Mouse (Mus musculus) midbrain, embryonic 16.5 days (tissue): ENCODE measurements around the gene Dbt. TPM values are rescaled to one million over a fixed set of nuclear protein-coding genes. Genes with fewer than 3 reads are reported as not detected.

Experiments
- ATAC-seq: fragments of 200-750 bp; cut with Nextera tagmentation; 2 replicates; pipeline ENCODE4 v1.8.0; 2017; ENCODE audit warnings: moderate TSS enrichment
- H3K27ac ChIP-seq: fragments of 300-500 bp; sonication (generic); 2 replicates; pipeline ENCODE4 v1.5.1; 2014; ENCODE audit warnings: mild to moderate bottlenecking, low read length, mixed read lengths
- H3K27me3 ChIP-seq: fragments of 300-500 bp; sonication (generic); 2 replicates; pipeline ENCODE4 v1.6.1; 2014; ENCODE audit warnings: low read depth, low read length, mixed read lengths; ENCODE audit not compliant: control insufficient read depth, insufficient read depth
- H3K36me3 ChIP-seq: fragments of 300-500 bp; sonication (generic); 2 replicates; pipeline ENCODE4 v1.6.1; 2014; ENCODE audit warnings: mild to moderate bottlenecking, low read length, moderate library complexity, mixed read lengths; ENCODE audit not compliant: control insufficient read depth, insufficient read depth
- H3K4me1 ChIP-seq: fragments of 300-500 bp; sonication (generic); 2 replicates; pipeline ENCODE4 v1.6.1; 2014; ENCODE audit warnings: mild to moderate bottlenecking, low read length, mixed read lengths; ENCODE audit not compliant: control insufficient read depth, insufficient read depth
- H3K4me2 ChIP-seq: fragments of 300-500 bp; sonication (generic); 2 replicates; pipeline ENCODE4 v1.6.1; 2014; ENCODE audit warnings: mild to moderate bottlenecking, low read length, mixed read lengths
- H3K4me3 ChIP-seq: fragments of 300-500 bp; sonication (generic); 2 replicates; pipeline ENCODE4 v1.5.1; 2014; ENCODE audit warnings: low read depth, mild to moderate bottlenecking, low read length, moderate library complexity, mixed read lengths
- H3K9ac ChIP-seq: fragments of 300-500 bp; sonication (generic); 2 replicates; pipeline ENCODE4 v1.6.1; 2014; ENCODE audit warnings: low read depth, low read length, mixed read lengths
- H3K9me3 ChIP-seq: fragments of 300-500 bp; sonication (generic); replicated peaks from 2 replicates; pipeline ENCODE4 v1.6.1; 2014; ENCODE audit warnings: mild to moderate bottlenecking, low read length, mixed read lengths; ENCODE audit not compliant: control insufficient read depth, poor library complexity, severe bottlenecking
- WGBS: fragments of 180-500 bp; shearing (Covaris S2); extraction: QIAGEN DNeasy Blood & Tissue Kit; methylation state at CpG from one replicate; pipeline ENCODE4 v1.1.7; 2014; 5-methylcytosine and 5-hydroxymethylcytosine counted together
- polyA plus RNA-seq: library from polyadenylated mRNA; unstranded; fragments of >200 nt; fragmentation: Nextera tagmentation; extraction: Ambion mirVana; gene quantifications from 2 replicates; pipeline ENCODE4 v1.2.1, GENCODE M21; 2015

Dbt gene
- polyA plus RNA-seq, result 12.0 and 12.7 TPM in 2 replicates

DNA sequence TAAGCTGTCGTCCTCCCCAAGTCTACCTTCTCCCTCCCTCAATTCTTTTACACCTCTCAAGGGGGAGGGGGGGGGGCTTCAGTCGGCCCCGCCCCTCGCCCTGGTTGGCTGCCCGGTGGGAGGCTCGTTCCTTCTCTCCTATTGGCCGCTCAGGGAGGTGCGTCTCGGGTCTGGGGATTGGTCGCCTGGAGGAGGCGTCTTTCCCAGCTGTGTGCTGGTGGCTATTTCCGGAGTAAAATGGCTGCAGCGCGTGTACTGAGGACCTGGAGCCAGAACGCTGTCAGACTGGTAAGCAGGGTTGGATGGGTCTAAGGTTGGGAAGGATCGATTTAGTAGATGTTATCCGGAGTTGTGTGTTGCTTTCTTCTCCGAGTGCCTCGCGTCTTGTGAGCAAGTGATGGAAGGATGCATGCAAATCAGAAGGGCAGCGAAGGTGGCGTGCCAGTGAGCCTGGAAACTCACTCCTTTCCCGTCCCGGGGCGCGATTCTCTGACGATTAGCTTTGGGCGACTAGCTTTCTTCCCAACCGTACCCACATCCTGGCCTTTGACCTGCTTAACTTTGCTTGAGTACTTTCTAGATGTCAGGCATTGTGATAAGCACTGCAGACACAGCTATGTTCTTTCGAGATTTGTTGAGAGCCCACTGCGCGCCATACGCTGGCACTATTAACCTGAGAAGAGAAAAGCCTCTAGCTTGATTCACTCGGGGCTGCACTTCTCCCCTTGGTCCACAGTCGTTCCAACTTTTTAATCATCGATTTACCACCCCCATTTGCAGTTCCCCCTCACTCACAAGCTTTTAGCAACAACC is at the start of gene Dbt:
Gene Dbt, plus strand, starts transcription at position 167 of the 813 bp plus-strand sequence.
- H3K27ac ChIP-seq, result peak within 1 kb of the TSS; percentile 61
- peak; percentile 94 for ATAC-seq
- H3K27me3 ChIP-seq, result no peaks in the 10 kb centered on the region

DNA sequence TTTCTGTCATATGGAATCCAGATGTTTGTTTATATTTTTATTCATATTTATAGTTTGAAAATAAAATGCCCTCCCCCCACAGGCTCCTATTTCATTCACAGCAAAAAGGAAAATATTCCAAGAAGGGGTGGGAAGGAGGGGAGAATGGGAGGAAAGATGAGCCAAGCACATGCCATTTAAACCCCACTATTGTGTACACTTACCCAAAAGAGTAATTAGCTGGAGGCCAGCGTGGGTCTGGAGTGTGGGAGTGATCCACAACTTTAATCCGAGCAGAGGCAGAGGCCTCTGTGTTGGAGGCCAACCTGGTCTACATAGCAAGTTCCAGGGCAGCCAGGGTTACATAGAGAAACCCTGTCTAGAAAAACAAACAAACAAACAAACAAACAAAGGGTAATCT is 48.6 kb upstream of the Dbt start:
- WGBS, result 39% methylated on average over 2 of the region's 2 CpGs
- Histone ChIP-seq H3K4me3 (no peak overlapping the region), H3K4me2 (no peak overlapping the region), H3K27me3 (no peaks in the 10 kb centered on the region), H3K9me3 (no peaks in the 10 kb centered on the region), H3K9ac (no peak overlapping the region), H3K36me3 (no peaks in the 10 kb centered on the region), H3K27ac (no peak overlapping the region), H3K4me1 (no peaks in the 10 kb centered on the region)
- ATAC-seq, result no peak

More for the DNA sequence above, at the start of gene Dbt:
- Histone ChIP-seq H3K4me2 (peak within 1 kb of the TSS; percentile 83), H3K36me3 (no peaks in the 10 kb centered on the region; the same call in 1 of the 2 replicates), H3K9ac (peak within 1 kb of the TSS; percentile 73), H3K9me3 (no peaks in the 10 kb centered on the region), H3K4me1 (peaks cover 10% of the 10 kb centered on the region), H3K4me3 (peak within 1 kb of the TSS; percentile 67)
- WGBS, result under 1% methylated on average over 36 of the region's 36 CpGs

DNA sequence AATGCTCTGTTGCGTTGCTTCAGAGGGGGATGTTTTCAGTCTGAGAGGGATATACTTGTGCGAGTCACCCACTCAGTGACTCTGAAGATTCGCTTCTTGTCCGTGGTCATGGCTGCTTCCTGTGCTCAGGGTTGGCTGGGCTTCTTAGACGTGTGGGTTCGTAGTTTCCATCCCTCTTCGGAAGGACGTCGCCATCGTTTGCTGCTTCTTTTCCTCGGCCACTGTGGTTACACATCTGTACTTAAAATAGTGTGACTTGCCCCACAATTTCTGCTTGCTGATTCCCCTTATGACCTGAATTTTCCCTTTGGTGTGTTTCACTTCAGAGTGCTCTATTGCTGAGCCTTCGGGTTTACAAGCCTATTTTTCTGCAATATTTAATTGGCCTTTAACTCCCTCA is 47.2 kb upstream of the Dbt start:
- 91% methylated on average over 12 of the region's 12 CpGs for WGBS
- no peak for ATAC-seq

DNA sequence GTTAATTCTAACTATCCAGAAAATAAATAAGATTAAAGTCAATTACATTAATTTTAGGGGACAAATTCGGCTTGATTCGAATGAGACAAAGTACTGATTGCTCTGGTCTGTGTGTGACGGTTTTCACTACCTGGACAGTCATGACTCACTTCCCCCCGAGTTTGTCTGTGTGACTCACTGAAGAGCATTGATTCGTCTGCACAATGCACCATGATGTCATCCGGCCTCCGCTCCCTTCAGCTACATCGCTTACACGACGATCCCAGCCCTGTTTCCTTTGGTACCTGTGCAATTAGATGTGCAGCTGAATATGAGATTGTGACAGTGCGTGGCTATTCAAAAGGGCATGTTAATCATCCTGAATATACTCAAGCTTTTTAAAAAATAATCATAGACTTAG is 38.3 kb upstream of the Dbt start:
- ATAC-seq, result no peak
- Histone ChIP-seq H3K9me3 (no peaks in the 10 kb centered on the region), H3K27me3 (no peaks in the 10 kb centered on the region), H3K9ac (no peak overlapping the region), H3K4me1 (no peaks in the 10 kb centered on the region), H3K4me3 (no peak overlapping the region), H3K36me3 (no peaks in the 10 kb centered on the region), H3K4me2 (no peak overlapping the region), H3K27ac (no peak overlapping the region)
- WGBS, result 82% methylated on average over 11 of the region's 11 CpGs

More for the DNA sequence above, 47.2 kb upstream of the Dbt start:
- Histone ChIP-seq H3K36me3 (no peaks in the 10 kb centered on the region), H3K27me3 (no peaks in the 10 kb centered on the region), H3K4me3 (no peak overlapping the region), H3K4me1 (no peaks in the 10 kb centered on the region), H3K27ac (no peak overlapping the region), H3K4me2 (no peak overlapping the region), H3K9ac (no peak overlapping the region), H3K9me3 (no peaks in the 10 kb centered on the region)

DNA sequence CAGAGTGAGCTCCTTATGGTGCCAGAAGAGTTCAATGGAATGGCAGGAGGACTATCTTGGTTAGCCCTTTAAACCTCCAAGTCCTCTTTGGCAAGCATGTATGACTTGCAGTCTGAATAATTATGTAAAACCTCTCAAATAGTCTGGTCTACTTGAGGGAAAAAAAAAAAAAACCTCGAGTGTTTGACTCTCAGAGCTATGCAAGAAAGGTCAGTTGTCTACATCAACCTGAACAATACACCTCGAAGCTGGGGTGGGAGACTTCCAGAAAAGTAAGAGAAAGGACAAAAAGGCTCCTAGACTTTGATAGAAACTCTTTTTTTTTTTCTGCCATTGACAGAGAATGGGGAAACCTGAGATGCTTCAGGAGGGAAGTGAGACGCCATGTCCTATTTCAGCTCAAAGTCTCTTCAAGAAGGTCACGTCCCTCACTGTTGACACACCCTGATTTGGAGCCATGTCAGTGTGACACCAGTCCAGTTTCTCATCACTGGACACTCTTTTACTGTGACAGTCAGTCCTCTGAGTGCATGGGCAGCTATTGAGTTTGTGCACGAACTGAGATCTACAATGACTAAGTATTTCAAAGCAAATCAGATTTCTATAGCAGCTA is 36.1 kb upstream of the Dbt start:
- H3K9ac ChIP-seq, result no peak overlapping the region
- no peak for ATAC-seq
- no peaks in the 10 kb centered on the region for H3K36me3 ChIP-seq
- no peaks in the 10 kb centered on the region for H3K9me3 ChIP-seq
- H3K4me1 ChIP-seq, result no peaks in the 10 kb centered on the region
- no peak overlapping the region for H3K4me2 ChIP-seq
- H3K4me3 ChIP-seq, result no peak overlapping the region
- no peak overlapping the region for H3K27ac ChIP-seq
- H3K27me3 ChIP-seq, result no peaks in the 10 kb centered on the region
- 64% methylated on average over 5 of the region's 5 CpGs for WGBS

DNA sequence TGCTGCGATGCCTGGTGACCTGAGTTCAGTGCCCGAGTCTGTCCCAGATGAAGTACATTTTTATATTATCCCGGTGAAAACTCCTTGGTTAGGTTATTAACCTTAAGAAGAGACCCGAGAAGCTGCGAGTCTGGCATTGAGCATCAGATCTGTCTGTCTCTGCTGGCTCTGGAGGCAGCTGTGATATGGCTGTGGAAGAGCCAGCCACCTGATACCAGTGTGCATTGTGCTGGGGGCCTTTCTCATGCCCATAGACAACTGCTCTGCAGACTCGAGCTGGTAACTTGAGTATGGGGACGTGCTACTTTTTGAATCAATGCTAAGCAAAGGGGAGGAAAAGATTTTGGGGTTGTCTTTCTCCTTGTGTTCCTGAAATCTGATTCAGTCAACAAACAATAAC is 35.5 kb upstream of the Dbt start:
- 83% methylated on average over 7 of the region's 7 CpGs for WGBS
- no peak overlapping the region for H3K4me2 ChIP-seq
- H3K4me1 ChIP-seq, result no peaks in the 10 kb centered on the region
- H3K27ac ChIP-seq, result no peak overlapping the region
- ATAC-seq, result no peak
- no peaks in the 10 kb centered on the region for H3K9me3 ChIP-seq
- H3K36me3 ChIP-seq, result no peaks in the 10 kb centered on the region
- no peaks in the 10 kb centered on the region for H3K27me3 ChIP-seq
- H3K9ac ChIP-seq, result no peak overlapping the region
- no peak overlapping the region for H3K4me3 ChIP-seq

DNA sequence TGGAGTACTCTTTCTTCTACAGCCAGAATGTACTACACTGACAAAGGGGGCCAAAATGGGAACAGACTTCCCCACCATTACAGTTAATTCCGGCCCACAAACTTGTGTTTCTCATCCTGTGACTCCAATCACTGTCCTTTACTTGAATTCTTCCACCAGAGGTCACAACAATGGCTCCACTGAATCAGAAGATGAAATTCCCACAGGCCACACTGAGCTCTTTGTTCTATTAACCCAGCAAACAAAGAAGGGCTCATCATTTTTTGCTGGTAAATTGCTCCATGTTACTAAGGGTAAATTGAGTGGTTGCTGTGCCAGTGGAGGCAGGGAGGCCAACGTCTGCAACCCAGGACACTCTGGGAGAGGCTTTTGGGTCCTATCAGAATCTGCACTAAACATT is 32.8 kb upstream of the Dbt start:
- H3K4me3 ChIP-seq, result no peak overlapping the region
- WGBS, result 54% methylated on average over 2 of the region's 2 CpGs
- H3K9me3 ChIP-seq, result no peaks in the 10 kb centered on the region
- no peaks in the 10 kb centered on the region for H3K27me3 ChIP-seq
- H3K36me3 ChIP-seq, result no peaks in the 10 kb centered on the region
- H3K27ac ChIP-seq, result no peak overlapping the region
- H3K4me2 ChIP-seq, result no peak overlapping the region
- ATAC-seq, result no peak
- no peak overlapping the region for H3K9ac ChIP-seq
- H3K4me1 ChIP-seq, result no peaks in the 10 kb centered on the region

DNA sequence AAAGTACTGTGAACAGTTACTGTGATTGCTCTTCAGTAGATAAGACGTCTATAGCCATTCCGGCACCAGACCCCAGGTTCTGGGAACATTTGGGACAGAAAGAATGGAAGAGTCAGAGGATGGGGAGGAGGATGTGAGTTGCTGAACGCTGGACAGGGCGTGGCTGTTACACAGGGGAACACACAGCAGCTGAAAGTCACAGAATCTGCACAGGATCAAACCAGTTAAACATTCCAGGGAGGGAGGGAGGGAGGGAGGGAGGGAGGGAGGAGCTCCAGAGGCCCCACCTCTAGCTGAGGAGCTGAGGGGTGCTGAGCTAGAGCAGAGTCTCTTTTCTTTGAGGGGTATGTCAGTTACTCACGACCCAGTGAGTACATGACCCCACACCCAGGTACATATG is 31.9 kb upstream of the Dbt start:
- Histone ChIP-seq H3K36me3 (no peaks in the 10 kb centered on the region), H3K27ac (no peak overlapping the region), H3K9me3 (no peaks in the 10 kb centered on the region), H3K4me3 (no peak overlapping the region), H3K4me2 (no peak overlapping the region), H3K4me1 (no peaks in the 10 kb centered on the region), H3K27me3 (no peaks in the 10 kb centered on the region), H3K9ac (no peak overlapping the region)
- 56% methylated on average over 5 of the region's 5 CpGs for WGBS
- ATAC-seq, result no peak

DNA sequence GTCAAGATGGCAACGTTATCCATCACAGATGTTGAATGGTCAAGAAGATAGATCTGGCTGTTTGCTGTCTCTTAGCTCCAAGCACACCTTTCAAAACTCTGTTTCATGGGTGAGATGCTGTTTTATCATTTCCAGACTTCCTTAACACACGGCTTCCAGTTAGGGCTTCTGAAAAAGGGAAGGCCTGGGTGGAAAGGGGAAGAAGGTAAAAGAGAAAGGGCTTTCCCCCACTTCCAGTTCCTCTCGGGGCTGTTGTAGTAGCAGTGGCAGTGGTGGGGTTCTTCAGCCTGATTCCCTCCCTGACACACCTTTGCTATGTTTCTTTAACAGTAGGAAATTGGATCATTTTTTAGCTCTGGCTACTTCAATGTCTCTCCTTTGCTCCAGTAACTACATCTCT is 30.1 kb upstream of the Dbt start:
- no peak overlapping the region for H3K27ac ChIP-seq
- WGBS, result 83% methylated on average over 3 of the region's 3 CpGs
- no peaks in the 10 kb centered on the region for H3K4me1 ChIP-seq
- peaks cover 3% of the 10 kb centered on the region for H3K36me3 ChIP-seq
- no peaks in the 10 kb centered on the region for H3K9me3 ChIP-seq
- H3K27me3 ChIP-seq, result no peaks in the 10 kb centered on the region
- ATAC-seq, result no peak
- no peak overlapping the region for H3K4me3 ChIP-seq
- H3K4me2 ChIP-seq, result no peak overlapping the region
- H3K9ac ChIP-seq, result no peak overlapping the region
